Mouse (Mus musculus): ENCODE results near the gene Npr1. TPM values are rescaled to one million over a fixed set of nuclear protein-coding genes. Genes with fewer than 3 reads are reported as not detected.

The Npr1 gene
- polyA plus RNA-seq, 1 experiment = 16.1 TPM

GRCm38 (mm10) chr3:90509747-90510123 lies 44.1 kb upstream of the Npr1 start:
- 11% methylated on average over 2 of the region's 2 CpGs for WGBS
- no peak for DNase-seq (ENCODE audit: low read depth in 1 of 2, low spot score in 2 of 2)
- peak overlapping the region; percentile 76 for H3K27ac ChIP-seq (ENCODE audit: insufficient read depth, low read length)
- TF ChIP-seq CTCF (IDR thresholded peaks at IDR 0.05; ENCODE audit: extremely low read depth, insufficient read depth, insufficient read length, insufficient replicate concordance) (no peak), POLR2A (IDR thresholded peaks at IDR 0.05; ENCODE audit: low read depth, low read length) (no peak)
- peak overlapping the region; percentile 12; the same call in 1 of the 2 replicates for H3K4me3 ChIP-seq (ENCODE audit: extremely low read depth, insufficient read depth, insufficient read length)
- H3K27me3 ChIP-seq (ENCODE audit: control insufficient read depth, insufficient read depth, low read length) = no peaks in the 10 kb centered on the region
- H3K4me1 ChIP-seq (ENCODE audit: control insufficient read depth, insufficient read depth, insufficient read length) = peaks cover 8% of the 10 kb centered on the region; the same call in 1 of the 2 replicates
- H3K36me3 ChIP-seq (ENCODE audit: control insufficient read depth, insufficient read depth, low read length) = peaks cover 16% of the 10 kb centered on the region

GRCm38 (mm10) chr3:90508950-90509746 lies 43.5 kb upstream of the Npr1 start, which contains the start of gene Chtop:
Gene Chtop, minus strand, starts transcription at chr3:90509498.
- peak; percentile 97 to 99 for DNase-seq (ENCODE audit: low read depth in 1 of 2, low spot score in 2 of 2)
- under 1% methylated on average over 66 of the region's 66 CpGs for WGBS
- H3K4me1 ChIP-seq (ENCODE audit: control insufficient read depth, insufficient read depth, insufficient read length) = peaks cover 8% of the 10 kb centered on the region; the same call in 1 of the 2 replicates

GRCm38 (mm10) chr3:90508287-90508949 lies 42.8 kb upstream of the Npr1 start:
- Histone ChIP-seq H3K4me3 (ENCODE audit: extremely low read depth, insufficient read depth, insufficient read length) (peak overlapping the region; percentile 98), H3K36me3 (ENCODE audit: control insufficient read depth, insufficient read depth, low read length) (peaks cover 21% of the 10 kb centered on the region), H3K27me3 (ENCODE audit: control insufficient read depth, insufficient read depth, low read length) (no peaks in the 10 kb centered on the region), H3K27ac (ENCODE audit: insufficient read depth, low read length) (peak overlapping the region; percentile 95), H3K4me1 (ENCODE audit: control insufficient read depth, insufficient read depth, insufficient read length) (peaks cover 5% of the 10 kb centered on the region; the same call in 1 of the 2 replicates)
- 2% methylated on average over 20 of the region's 20 CpGs for WGBS
- no peak for DNase-seq (ENCODE audit: low read depth in 1 of 2, low spot score in 2 of 2)
- TF ChIP-seq CTCF (IDR thresholded peaks at IDR 0.05; ENCODE audit: extremely low read depth, insufficient read depth, insufficient read length, insufficient replicate concordance) (no peak), POLR2A (IDR thresholded peaks at IDR 0.05; ENCODE audit: low read depth, low read length) (no peak)

More at GRCm38 (mm10) chr3:90508950-90509746, 43.5 kb upstream of the Npr1 start, which contains the start of gene Chtop:
- Histone ChIP-seq H3K4me3 (ENCODE audit: extremely low read depth, insufficient read depth, insufficient read length) (peak within 1 kb of the TSS; percentile 98), H3K27ac (ENCODE audit: insufficient read depth, low read length) (peak within 1 kb of the TSS; percentile 95), H3K36me3 (ENCODE audit: control insufficient read depth, insufficient read depth, low read length) (peaks cover 18% of the 10 kb centered on the region), H3K27me3 (ENCODE audit: control insufficient read depth, insufficient read depth, low read length) (no peaks in the 10 kb centered on the region)
- TF ChIP-seq POLR2A (IDR thresholded peaks at IDR 0.05; ENCODE audit: low read depth, low read length) (no peak; the same call in none of the 2 replicates), CTCF (IDR thresholded peaks at IDR 0.05; ENCODE audit: extremely low read depth, insufficient read depth, insufficient read length, insufficient replicate concordance) (no peak)

DNA sequence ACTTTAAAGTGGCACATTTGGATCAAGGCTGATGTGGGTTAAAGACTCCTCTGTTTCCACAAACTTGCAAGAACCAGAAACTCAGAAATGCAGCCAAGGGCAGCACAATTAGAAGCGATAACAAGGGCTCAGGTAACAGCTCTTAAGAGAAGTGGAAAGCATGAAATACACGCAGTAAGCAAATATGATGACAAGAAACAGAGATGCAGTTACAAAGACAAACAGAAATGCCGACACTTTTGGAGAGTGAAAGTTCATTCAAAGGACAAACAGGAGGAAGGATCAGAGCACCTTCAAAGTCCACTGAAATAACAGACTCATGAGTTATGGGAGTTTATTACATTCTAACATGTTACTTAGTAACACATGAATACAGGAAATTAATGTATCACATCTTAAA lies 40.7 kb upstream of the Npr1 start:
- Histone ChIP-seq H3K27me3 (ENCODE audit: control insufficient read depth, insufficient read depth, low read length) (no peaks in the 10 kb centered on the region), H3K27ac (ENCODE audit: insufficient read depth, low read length) (no peak overlapping the region)

GRCm38 (mm10) chr3:90505216-90505615 lies 39.5 kb upstream of the Npr1 start:
- Histone ChIP-seq H3K27me3 (ENCODE audit: control insufficient read depth, insufficient read depth, low read length) (no peaks in the 10 kb centered on the region), H3K36me3 (ENCODE audit: control insufficient read depth, insufficient read depth, low read length) (peaks cover 44% of the 10 kb centered on the region), H3K27ac (ENCODE audit: insufficient read depth, low read length) (no peak overlapping the region), H3K4me3 (ENCODE audit: extremely low read depth, insufficient read depth, insufficient read length) (no peak overlapping the region), H3K4me1 (ENCODE audit: control insufficient read depth, insufficient read depth, insufficient read length) (peaks cover 5% of the 10 kb centered on the region; the same call in 1 of the 2 replicates)
- DNase-seq (ENCODE audit: low read depth in 1 of 2, low spot score in 2 of 2) = no peak
- 93% methylated on average over 5 of the region's 5 CpGs for WGBS
- no peak for TF ChIP-seq POLR2A (IDR thresholded peaks at IDR 0.05; ENCODE audit: low read depth, low read length)
- no peak for TF ChIP-seq CTCF (IDR thresholded peaks at IDR 0.05; ENCODE audit: extremely low read depth, insufficient read depth, insufficient read length, insufficient replicate concordance)

More for the DNA sequence above, 40.7 kb upstream of the Npr1 start:
- Histone ChIP-seq H3K36me3 (ENCODE audit: control insufficient read depth, insufficient read depth, low read length) (peaks cover 37% of the 10 kb centered on the region), H3K4me3 (ENCODE audit: extremely low read depth, insufficient read depth, insufficient read length) (no peak overlapping the region), H3K4me1 (ENCODE audit: control insufficient read depth, insufficient read depth, insufficient read length) (peaks cover 5% of the 10 kb centered on the region; the same call in 1 of the 2 replicates)
- 93% methylated on average over 3 of the region's 3 CpGs for WGBS
- DNase-seq (ENCODE audit: low read depth in 1 of 2, low spot score in 2 of 2) = no peak
- TF ChIP-seq POLR2A (IDR thresholded peaks at IDR 0.05; ENCODE audit: low read depth, low read length) = no peak
- no peak for TF ChIP-seq CTCF (IDR thresholded peaks at IDR 0.05; ENCODE audit: extremely low read depth, insufficient read depth, insufficient read length, insufficient replicate concordance)

DNA sequence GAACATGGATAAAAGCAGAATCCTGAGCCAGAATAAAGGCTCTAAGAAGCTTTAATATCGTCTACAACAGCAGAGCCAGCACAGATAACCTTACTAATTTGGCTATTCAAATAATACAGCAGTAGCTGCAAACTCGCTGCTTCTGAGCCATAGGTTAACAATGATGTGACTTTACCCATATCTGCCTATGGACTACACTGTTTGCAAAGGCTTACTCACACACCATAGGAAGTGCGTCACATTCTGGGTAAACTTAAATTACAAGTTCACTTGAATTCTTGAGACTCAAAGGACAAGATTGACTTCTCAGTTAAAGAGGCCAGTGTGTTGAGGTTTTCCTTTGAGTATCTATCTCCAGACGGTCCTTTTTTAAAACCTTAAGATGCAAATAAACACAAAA lies 37.8 kb upstream of the Npr1 start:
- Histone ChIP-seq H3K27me3 (ENCODE audit: control insufficient read depth, insufficient read depth, low read length) (no peaks in the 10 kb centered on the region), H3K4me3 (ENCODE audit: extremely low read depth, insufficient read depth, insufficient read length) (no peak overlapping the region)
- WGBS = 88% methylated on average over 4 of the region's 4 CpGs

More for the DNA sequence above, 37.8 kb upstream of the Npr1 start:
- TF ChIP-seq POLR2A (IDR thresholded peaks at IDR 0.05; ENCODE audit: low read depth, low read length) (no peak), CTCF (IDR thresholded peaks at IDR 0.05; ENCODE audit: extremely low read depth, insufficient read depth, insufficient read length, insufficient replicate concordance) (no peak)
- peaks cover 52% of the 10 kb centered on the region for H3K36me3 ChIP-seq (ENCODE audit: control insufficient read depth, insufficient read depth, low read length)
- H3K27ac ChIP-seq (ENCODE audit: insufficient read depth, low read length) = no peak overlapping the region
- no peak for DNase-seq (ENCODE audit: low read depth in 1 of 2, low spot score in 2 of 2)
- peaks cover 5% of the 10 kb centered on the region; the same call in 1 of the 2 replicates for H3K4me1 ChIP-seq (ENCODE audit: control insufficient read depth, insufficient read depth, insufficient read length)

Measured in spleen, adult 2 months (tissue).